Mouse (Mus musculus) liver, adult 2 months (tissue): Measurements from ENCODE around the gene Prf1.

Experiments used
- CTCF ChIP-seq: fragments of 200-500 bp; IDR thresholded peaks from 2 replicates; pipeline ENCODE4 v1.5.1; 2011; ENCODE audit warnings: low read depth, low read length, control low read depth
- POLR2A ChIP-seq: fragments of 200-500 bp; IDR thresholded peaks from 2 replicates; pipeline ENCODE4 v1.6.1; 2011; ENCODE audit warnings: low read length, control low read depth; ENCODE audit not compliant: insufficient read depth; ENCODE audit errors: extremely low read depth

GRCm38 (mm10) chr10:61249951-61250350 is 47.7 kb upstream of the Prf1 start:
- TF ChIP-seq POLR2A (no peak), CTCF (no peak)
